ENCODE assay signal across 8 mouse cellular contexts in the genomic region with DNA sequence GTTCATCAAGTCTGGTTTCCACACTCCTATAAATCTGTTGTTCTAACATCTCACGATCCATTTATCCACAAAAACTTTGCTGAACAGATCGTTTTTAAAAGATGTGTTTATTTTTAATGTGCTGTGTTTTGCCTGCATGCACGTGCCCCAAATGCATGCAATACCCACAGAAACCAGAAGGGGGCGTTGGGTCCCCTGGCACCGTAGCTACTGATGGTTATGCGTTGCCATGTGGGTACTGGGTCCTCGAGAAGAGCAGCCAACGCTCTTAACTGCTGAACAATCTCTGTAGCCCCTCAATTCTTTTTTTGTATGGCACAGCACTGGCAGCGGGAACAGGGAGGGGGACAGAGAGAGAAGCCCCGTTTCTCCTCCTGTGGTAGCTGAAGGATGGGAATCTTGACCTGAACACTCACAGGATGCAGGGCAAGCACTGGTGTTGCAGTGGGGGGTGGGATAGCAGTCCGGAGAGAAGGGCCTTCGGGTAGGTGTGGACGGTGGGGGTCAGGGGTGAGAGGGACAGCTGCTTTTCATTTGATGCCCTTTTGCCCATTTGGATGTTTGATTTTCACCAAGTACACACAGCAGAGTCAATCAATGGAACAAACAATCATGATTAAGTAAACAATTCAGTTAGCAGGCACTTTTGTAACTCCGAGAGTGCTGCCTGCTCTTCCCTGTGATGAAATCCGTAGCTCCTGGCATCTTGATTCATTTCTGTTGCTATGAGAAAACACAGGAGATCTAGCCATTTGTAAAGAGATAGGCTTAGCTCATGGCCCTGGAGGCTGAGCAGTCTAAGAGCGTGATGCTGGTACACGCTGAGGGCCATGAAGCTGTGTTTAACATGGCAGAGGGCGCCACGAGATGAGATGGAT. TPM values are rescaled to one million over a fixed set of nuclear protein-coding genes. Genes with fewer than 3 reads are reported as not detected.
DNase-seq lines count a peak whose midpoint lies in the region; ATAC-seq and TF ChIP-seq lines count a peak whose summit lies in the region.

No protein-coding gene starts in this region.

- no peaks in the 10 kb centered on the region for H3K4me1 ChIP-seq in kidney, postnatal 0 days (replicated peaks; ENCODE audit: insufficient read depth, low read length)
- H3K4me1 ChIP-seq in kidney, embryonic 15.5 days = peaks cover 5% of the 10 kb centered on the region; the same call in 1 of the 2 replicates
- H3K4me1 ChIP-seq in lung, embryonic 14.5 days (ENCODE audit: insufficient read depth) = no peaks in the 10 kb centered on the region
- H3K4me1 ChIP-seq in stomach, postnatal 0 days (replicated peaks; ENCODE audit: control insufficient read depth, insufficient read depth) = no peaks in the 10 kb centered on the region

- TF ChIP-seq EP300 in stomach, postnatal 0 days (optimal IDR thresholded peaks at IDR 0.05) = no peak

- intact Hi-C loops in left cerebral cortex, postnatal 25 days (cut with DNase I) = no loop called here

- peak; percentile 18 for DNase-seq in kidney, postnatal 0 days (ENCODE audit: low spot score)
- DNase-seq in NIH3T3 (ENCODE audit: low read depth) = peak; percentile 42
- peak; percentile 60 for DNase-seq in embryo, embryonic 10 days (ENCODE audit: low spot score)
- peak; percentile 68 for DNase-seq in lung, embryonic 14.5 days
- peak; percentile 68 for DNase-seq in stomach, postnatal 0 days (ENCODE audit: low spot score)
- DNase-seq in left cerebral cortex, postnatal 25 days (ENCODE audit: low spot score in 2 of 2) = no peak
- DNase-seq in urinary bladder, adult 2 months (ENCODE audit: low spot score) = no peak

- H3K4me3 ChIP-seq in kidney, postnatal 0 days (replicated peaks; ENCODE audit: low read depth, low read length) = no peak overlapping the region
- no peak overlapping the region for H3K4me3 ChIP-seq in kidney, embryonic 15.5 days (replicated peaks)
- H3K4me3 ChIP-seq in lung, embryonic 14.5 days (ENCODE audit: low read depth, low read length) = no peak overlapping the region
- H3K4me3 ChIP-seq in stomach, postnatal 0 days (ENCODE audit: low read depth, low read length) = no peak overlapping the region

- peak; percentile 75 for TF ChIP-seq CTCF in kidney, postnatal 0 days (IDR thresholded peaks at IDR 0.05; ENCODE audit: low read depth)
- TF ChIP-seq CTCF in lung, embryonic 14.5 days (IDR thresholded peaks at IDR 0.05; ENCODE audit: low read depth) = peak; percentile 85
- peak; percentile 83 for TF ChIP-seq CTCF in stomach, postnatal 0 days (IDR thresholded peaks at IDR 0.05; ENCODE audit: low read depth)

- WGBS in kidney, postnatal 0 days = 51% methylated on average over 19 of the region's 19 CpGs
- WGBS in kidney, embryonic 15.5 days = 51% methylated on average over 19 of the region's 19 CpGs
- 34% methylated on average over 19 of the region's 19 CpGs for WGBS in lung, embryonic 14.5 days
- 35% methylated on average over 19 of the region's 19 CpGs for WGBS in stomach, postnatal 0 days

- no peak for ATAC-seq in kidney, postnatal 0 days (replicated peaks; ENCODE audit: low FRiP score, low read depth)
- ATAC-seq in kidney, embryonic 15.5 days (replicated peaks; ENCODE audit: low FRiP score) = no peak
- no peak for ATAC-seq in lung, embryonic 14.5 days (ENCODE audit: insufficient read depth)
- no peak for ATAC-seq in stomach, postnatal 0 days (ENCODE audit: low FRiP score, low TSS enrichment)

- no peaks in the 10 kb centered on the region for H3K27me3 ChIP-seq in kidney, postnatal 0 days (ENCODE audit: insufficient read depth, low read length)
- H3K27me3 ChIP-seq in kidney, embryonic 15.5 days = 0 out of 2 replicates have a peak, but pooled peaks cover 3% of the 10 kb centered on the region
- no peaks in the 10 kb centered on the region for H3K27me3 ChIP-seq in lung, embryonic 14.5 days (ENCODE audit: insufficient read depth, low read length)
- no peaks in the 10 kb centered on the region for H3K27me3 ChIP-seq in stomach, postnatal 0 days (ENCODE audit: control insufficient read depth, insufficient read depth, low read length)

- no peak overlapping the region for H3K27ac ChIP-seq in kidney, postnatal 0 days
- H3K27ac ChIP-seq in kidney, embryonic 15.5 days = no peak overlapping the region
- H3K27ac ChIP-seq in lung, embryonic 14.5 days (ENCODE audit: low read depth) = no peak overlapping the region
- H3K27ac ChIP-seq in stomach, postnatal 0 days (replicated peaks) = no peak overlapping the region

- no peak overlapping the region for H3K9ac ChIP-seq in kidney, postnatal 0 days (ENCODE audit: low read depth, low read length)
- H3K9ac ChIP-seq in kidney, embryonic 15.5 days = no peak overlapping the region
- H3K9ac ChIP-seq in lung, embryonic 14.5 days = no peak overlapping the region
- no peak overlapping the region for H3K9ac ChIP-seq in stomach, postnatal 0 days (ENCODE audit: low read length)

- no peak overlapping the region for H3K4me2 ChIP-seq in kidney, postnatal 0 days (ENCODE audit: low read length)
- no peak overlapping the region for H3K4me2 ChIP-seq in kidney, embryonic 15.5 days
- no peak overlapping the region for H3K4me2 ChIP-seq in lung, embryonic 14.5 days
- H3K4me2 ChIP-seq in stomach, postnatal 0 days (replicated peaks; ENCODE audit: low read depth) = no peak overlapping the region

- H3K9me3 ChIP-seq in kidney, postnatal 0 days (replicated peaks; ENCODE audit: low read length) = no peaks in the 10 kb centered on the region
- no peaks in the 10 kb centered on the region for H3K9me3 ChIP-seq in kidney, embryonic 15.5 days (replicated peaks)
- no peaks in the 10 kb centered on the region for H3K9me3 ChIP-seq in lung, embryonic 14.5 days (ENCODE audit: low read depth, low read length)
- H3K9me3 ChIP-seq in stomach, postnatal 0 days (ENCODE audit: control insufficient read depth, low read length) = no peaks in the 10 kb centered on the region

- H3K36me3 ChIP-seq in kidney, postnatal 0 days (ENCODE audit: insufficient read depth, low read length) = no peaks in the 10 kb centered on the region
- no peaks in the 10 kb centered on the region for H3K36me3 ChIP-seq in kidney, embryonic 15.5 days
- H3K36me3 ChIP-seq in lung, embryonic 14.5 days (ENCODE audit: insufficient read depth) = no peaks in the 10 kb centered on the region
- no peaks in the 10 kb centered on the region for H3K36me3 ChIP-seq in stomach, postnatal 0 days (ENCODE audit: control insufficient read depth, insufficient read depth, low read length)

RNA-seq across cellular contexts. Expression of a gene that starts 15.5 kb away (rescaled TPM):
- polyA plus RNA-seq in kidney, postnatal 0 days (2015; fragmentation: Nextera tagmentation; extraction: Ambion mirVana) = 18.1 and 19.7 TPM in 2 replicates
- 29.2 and 30.6 TPM in 2 replicates for polyA plus RNA-seq in kidney, embryonic 15.5 days (2015; fragmentation: Nextera tagmentation; extraction: Ambion mirVana)
- 37.3 and 41.1 TPM in 2 replicates for polyA plus RNA-seq in lung, embryonic 14.5 days (2014; fragmentation: Nextera tagmentation; extraction: Ambion mirVana)
- 19.9 and 20.8 TPM in 2 replicates for polyA plus RNA-seq in stomach, postnatal 0 days (2015; fragmentation: Nextera tagmentation; extraction: Ambion mirVana)
- 10 to 100 TPM; 69.4 to 71.3 TPM for total RNA-seq in left cerebral cortex, postnatal 25 days (2021)
- 22.0 and 22.9 TPM in 2 replicates for polyA plus RNA-seq in urinary bladder, adult 2 months (2012; rRNA removed)

RNA-seq across cellular contexts. Expression of a gene that starts 58.3 kb away (rescaled TPM):
- 66.6 and 72.5 TPM in 2 replicates for polyA plus RNA-seq in kidney, postnatal 0 days (2015; fragmentation: Nextera tagmentation; extraction: Ambion mirVana)
- polyA plus RNA-seq in kidney, embryonic 15.5 days (2015; fragmentation: Nextera tagmentation; extraction: Ambion mirVana) = 43.7 and 44.0 TPM in 2 replicates
- polyA plus RNA-seq in lung, embryonic 14.5 days (2014; fragmentation: Nextera tagmentation; extraction: Ambion mirVana) = 56.2 and 62.5 TPM in 2 replicates
- polyA plus RNA-seq in stomach, postnatal 0 days (2015; fragmentation: Nextera tagmentation; extraction: Ambion mirVana) = 35.8 and 36.4 TPM in 2 replicates
- total RNA-seq in left cerebral cortex, postnatal 25 days (2021) = 100 to 1,000 TPM; 243 to 244 TPM
- polyA plus RNA-seq in urinary bladder, adult 2 months (2012; rRNA removed) = 321 and 344 TPM in 2 replicates

Comparison
In these comparisons a context has a peak if more than half of its experiments do, and no peak if none do; other contexts are left out.
1. DNase-seq: peak in kidney, postnatal 0 days (single experiment), NIH3T3 (single experiment), embryo, embryonic 10 days (single experiment), lung, embryonic 14.5 days (single experiment) and stomach, postnatal 0 days (single experiment); none in left cerebral cortex, postnatal 25 days (0 of 2) and urinary bladder, adult 2 months (single experiment).
2. Peak in every context shown above with its lines, with median percentiles within 50 percentile points of each other: CTCF ChIP-seq.